Mouse (Mus musculus) intestine, postnatal 0 days (tissue): ENCODE measurements at regions not wholly inside any gene's neighbourhood (a gene's known extent, or its start where the extent isn't known, plus 50 kb on each side); places are given as distances from the start of the nearest gene placed in this dataset.

Experiments
- ATAC-seq: fragments of 200-750 bp; cut with Nextera tagmentation; 2 replicates; pipeline ENCODE4 v1.8.0; 2017; ENCODE audit warnings: mild to moderate bottlenecking, moderate TSS enrichment, moderate library complexity
- H3K27ac ChIP-seq: fragments of 300-500 bp; sonication (generic); 2 replicates; pipeline ENCODE4 v1.5.1; 2014; ENCODE audit warnings: mild to moderate bottlenecking, low read depth, low read length, moderate library complexity
- H3K27me3 ChIP-seq: fragments of 300-500 bp; sonication (generic); replicated peaks from 2 replicates; pipeline ENCODE4 v1.6.1; 2014; ENCODE audit warnings: low read length, mixed read lengths; ENCODE audit not compliant: control insufficient read depth, insufficient read depth
- H3K36me3 ChIP-seq: fragments of 300-500 bp; sonication (generic); 2 replicates; pipeline ENCODE4 v1.6.1; 2014; ENCODE audit warnings: mild to moderate bottlenecking, moderate library complexity; ENCODE audit not compliant: control insufficient read depth, insufficient read depth
- H3K4me1 ChIP-seq: fragments of 300-500 bp; sonication (generic); replicated peaks from 2 replicates; pipeline ENCODE4 v1.6.1; 2014; ENCODE audit warnings: antibody characterized with exemption, low read length, mixed read lengths; ENCODE audit not compliant: control insufficient read depth, insufficient read depth
- H3K4me2 ChIP-seq: fragments of 300-500 bp; sonication (generic); replicated peaks from 2 replicates; pipeline ENCODE4 v1.6.1; 2014; ENCODE audit warnings: low read depth, mild to moderate bottlenecking, moderate library complexity
- H3K4me3 ChIP-seq: fragments of 300-500 bp; sonication (generic); 2 replicates; pipeline ENCODE4 v1.5.1; 2014; ENCODE audit warnings: low read depth, low read length
- H3K9ac ChIP-seq: fragments of 300-500 bp; sonication (generic); 2 replicates; pipeline ENCODE4 v1.6.1; 2014; ENCODE audit warnings: mild to moderate bottlenecking, low read depth, low read length
- H3K9me3 ChIP-seq: fragments of 300-500 bp; sonication (generic); 2 replicates; pipeline ENCODE4 v1.6.1; 2016; ENCODE audit warnings: mixed run types; ENCODE audit not compliant: control insufficient read depth
- CTCF ChIP-seq: sonication (generic); IDR thresholded peaks from 2 replicates; pipeline ENCODE4 v1.5.1; 2016; ENCODE audit warnings: low read depth, mild to moderate bottlenecking, control low read depth, antibody characterized with exemption, moderate library complexity
- WGBS: fragments of 180-500 bp; shearing (Covaris S2); extraction: QIAGEN DNeasy Blood & Tissue Kit; methylation state at CpG from one replicate; pipeline ENCODE4 v1.1.7; 2014; 5-methylcytosine and 5-hydroxymethylcytosine counted together

- no peaks in the 10 kb centered on the region for H3K27me3 ChIP-seq
- H3K4me2 ChIP-seq: no peak overlapping the region
- no peak for ATAC-seq
- H3K36me3 ChIP-seq: no peaks in the 10 kb centered on the region
- no peaks in the 10 kb centered on the region for H3K4me1 ChIP-seq
- no peak overlapping the region for H3K9ac ChIP-seq
- no peaks in the 10 kb centered on the region for H3K9me3 ChIP-seq
- no peak overlapping the region for H3K27ac ChIP-seq
- 85% methylated on average over 8 of the region's 8 CpGs for WGBS
- no peak overlapping the region for H3K4me3 ChIP-seq
- no peak for TF ChIP-seq CTCF
Observed at GRCm38 (mm10) chr5:77575780-77576179, 167.9 kb upstream of the Igfbp7 start.

GRCm38 (mm10) chr5:77570364-77570763 lies 162.5 kb upstream of the Igfbp7 start:
- no peaks in the 10 kb centered on the region for H3K27me3 ChIP-seq
- WGBS: 71% methylated on average over 9 of the region's 9 CpGs
- TF ChIP-seq CTCF: no peak
- ATAC-seq: no peak
- no peak overlapping the region for H3K4me3 ChIP-seq
- no peak overlapping the region for H3K9ac ChIP-seq
- no peaks in the 10 kb centered on the region for H3K4me1 ChIP-seq
- no peak overlapping the region for H3K27ac ChIP-seq
- no peak overlapping the region for H3K4me2 ChIP-seq
- H3K36me3 ChIP-seq: no peaks in the 10 kb centered on the region
- no peaks in the 10 kb centered on the region for H3K9me3 ChIP-seq

GRCm38 (mm10) chr5:77568121-77568520 lies 160.3 kb upstream of the Igfbp7 start:
- H3K27me3 ChIP-seq: no peaks in the 10 kb centered on the region

GRCm38 (mm10) chr5:77552580-77552979 lies 144.7 kb upstream of the Igfbp7 start:
- H3K4me3 ChIP-seq: no peak overlapping the region
- no peaks in the 10 kb centered on the region for H3K36me3 ChIP-seq
- H3K9me3 ChIP-seq: no peaks in the 10 kb centered on the region
- H3K4me2 ChIP-seq: no peak overlapping the region
- no peak for TF ChIP-seq CTCF
- WGBS: 67% methylated on average over 5 of the region's 5 CpGs
- ATAC-seq: no peak
- H3K9ac ChIP-seq: no peak overlapping the region
- no peaks in the 10 kb centered on the region for H3K4me1 ChIP-seq
- no peaks in the 10 kb centered on the region for H3K27me3 ChIP-seq
- no peak overlapping the region for H3K27ac ChIP-seq

More at GRCm38 (mm10) chr5:77568121-77568520, 160.3 kb upstream of the Igfbp7 start:
- Histone ChIP-seq H3K9ac (no peak overlapping the region), H3K4me3 (no peak overlapping the region), H3K9me3 (no peaks in the 10 kb centered on the region), H3K36me3 (no peaks in the 10 kb centered on the region), H3K4me2 (no peak overlapping the region), H3K27ac (no peak overlapping the region), H3K4me1 (no peaks in the 10 kb centered on the region)
- 79% methylated on average over 5 of the region's 5 CpGs for WGBS
- no peak for TF ChIP-seq CTCF
- no peak for ATAC-seq

- Histone ChIP-seq H3K27me3 (no peaks in the 10 kb centered on the region), H3K9ac (no peak overlapping the region), H3K27ac (no peak overlapping the region), H3K36me3 (no peaks in the 10 kb centered on the region), H3K4me2 (no peak overlapping the region), H3K9me3 (no peaks in the 10 kb centered on the region), H3K4me1 (no peaks in the 10 kb centered on the region), H3K4me3 (no peak overlapping the region)
- 81% methylated on average over 7 of the region's 7 CpGs for WGBS
- ATAC-seq: no peak
- no peak for TF ChIP-seq CTCF
Observed at GRCm38 (mm10) chr5:77552081-77552480, 144.2 kb upstream of the Igfbp7 start.

- no peaks in the 10 kb centered on the region for H3K9me3 ChIP-seq
- H3K4me1 ChIP-seq: no peaks in the 10 kb centered on the region
- H3K4me3 ChIP-seq: no peak overlapping the region
- H3K36me3 ChIP-seq: no peaks in the 10 kb centered on the region
- H3K27ac ChIP-seq: no peak overlapping the region
- H3K27me3 ChIP-seq: no peaks in the 10 kb centered on the region
- no peak for ATAC-seq
- no peak overlapping the region for H3K9ac ChIP-seq
- WGBS: 72% methylated on average over 13 of the region's 13 CpGs
- H3K4me2 ChIP-seq: no peak overlapping the region
- no peak for TF ChIP-seq CTCF
Observed at GRCm38 (mm10) chr5:77546001-77546620, 138.3 kb upstream of the Igfbp7 start.
